Comparison of ENCODE assay signal across 28 mouse cellular contexts in the genomic region with DNA sequence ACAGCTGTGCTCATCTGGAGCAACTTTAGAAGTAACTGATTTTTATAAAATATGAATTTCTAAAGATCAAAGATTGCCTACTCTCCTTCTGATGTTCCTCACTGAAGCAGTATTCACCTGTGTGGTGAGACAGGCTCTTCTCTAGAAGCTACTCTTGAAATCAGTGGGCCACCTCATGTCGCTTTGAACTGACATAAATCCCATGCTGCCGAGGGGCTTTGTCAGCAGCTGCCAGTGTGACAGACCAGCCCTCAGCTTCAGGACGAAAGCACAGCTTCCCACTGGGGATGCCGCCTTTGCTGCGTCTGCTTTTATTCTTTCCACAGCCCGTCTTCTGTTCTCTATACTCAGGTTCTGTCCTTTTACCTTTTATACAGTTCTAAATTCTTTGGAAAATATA.
DNase-seq lines count a peak whose midpoint lies in the region; ATAC-seq and TF ChIP-seq lines count a peak whose summit lies in the region.
"Had no signal": no experiment of that assay in that cellular context is flagged by ENCODE, and none has a peak within 500 bp of the region (broad histone marks: within the 10 kb centered on the region; RNA-seq: fewer than 3 reads in every experiment).

No protein-coding gene starts in this region.

- TF ChIP-seq CTCF in brain, embryonic 14.5 days (IDR thresholded peaks at IDR 0.05; ENCODE audit: borderline replicate concordance, extremely low read depth, insufficient read depth, insufficient read length): no peak

- TF ChIP-seq POLR2A in brain, embryonic 14.5 days (IDR thresholded peaks at IDR 0.05; ENCODE audit: borderline replicate concordance, extremely low read depth, insufficient read depth, insufficient read length, poor library complexity, severe bottlenecking): no peak

- H3K27me3 ChIP-seq in forebrain, embryonic 13.5 days: no peaks in the 10 kb centered on the region
- no peaks in the 10 kb centered on the region for H3K27me3 ChIP-seq in forebrain, embryonic 11.5 days (ENCODE audit: control insufficient read depth, insufficient read depth, low read length)
- no peaks in the 10 kb centered on the region for H3K27me3 ChIP-seq in hindbrain, embryonic 13.5 days
- H3K27me3 ChIP-seq in hindbrain, embryonic 11.5 days (ENCODE audit: control insufficient read depth, insufficient read depth, low read length): no peaks in the 10 kb centered on the region
- no peaks in the 10 kb centered on the region for H3K27me3 ChIP-seq in midbrain, embryonic 16.5 days (ENCODE audit: control insufficient read depth, insufficient read depth, low read depth, low read length)
- H3K27me3 ChIP-seq: embryonic facial prominence, embryonic 12.5 days; heart, embryonic 12.5 days; limb, embryonic 15.5 days; liver, embryonic 13.5 days; stomach, embryonic 15.5 days had no signal

- no peak for DNase-seq in forebrain, embryonic 11.5 days (ENCODE audit: low spot score)
- DNase-seq in hindbrain, embryonic 11.5 days (ENCODE audit: low spot score): no peak
- peak; percentile 83 for DNase-seq in brain, embryonic 14.5 days (ENCODE audit: low read depth)
- DNase-seq in cerebellum, adult 9-10 months: no peak
- DNase-seq: adrenal gland, adult 8-10 months; cerebellum, adult 8-10 months; cerebellum, postnatal 36 days; embryo, embryonic 11 days; heart, adult 2 months; heart, postnatal 4 days; kidney, adult 9 months; kidney, postnatal 10 days; layer of hippocampus, adult 9-11 months; liver, embryonic 13.5 days; lung, adult 2 months; lung, postnatal 14 days; right cerebral cortex, postnatal 25 days had no signal

- H3K9ac ChIP-seq in forebrain, embryonic 13.5 days: no peak overlapping the region
- no peak overlapping the region for H3K9ac ChIP-seq in forebrain, embryonic 11.5 days (ENCODE audit: low read length)
- H3K9ac ChIP-seq in hindbrain, embryonic 13.5 days: no peak overlapping the region
- no peak overlapping the region for H3K9ac ChIP-seq in hindbrain, embryonic 11.5 days (ENCODE audit: low read depth, low read length)
- no peak overlapping the region for H3K9ac ChIP-seq in midbrain, embryonic 16.5 days (ENCODE audit: low read depth, low read length)
- H3K9ac ChIP-seq: embryonic facial prominence, embryonic 12.5 days; heart, embryonic 12.5 days; limb, embryonic 15.5 days; liver, embryonic 13.5 days; stomach, embryonic 15.5 days had no signal

- H3K4me1 ChIP-seq in forebrain, embryonic 13.5 days: no peaks in the 10 kb centered on the region
- no peaks in the 10 kb centered on the region for H3K4me1 ChIP-seq in forebrain, embryonic 11.5 days (replicated peaks; ENCODE audit: control insufficient read depth, insufficient read depth, low read length)
- peaks cover 24% of the 10 kb centered on the region for H3K4me1 ChIP-seq in hindbrain, embryonic 13.5 days (replicated peaks)
- no peaks in the 10 kb centered on the region for H3K4me1 ChIP-seq in hindbrain, embryonic 11.5 days (replicated peaks; ENCODE audit: control insufficient read depth, insufficient read depth, low read length)
- H3K4me1 ChIP-seq in midbrain, embryonic 16.5 days (ENCODE audit: control insufficient read depth, insufficient read depth, low read length): peaks cover 22% of the 10 kb centered on the region
- H3K4me1 ChIP-seq: embryonic facial prominence, embryonic 12.5 days; limb, embryonic 10.5 days; limb, embryonic 15.5 days; liver, embryonic 13.5 days; stomach, embryonic 15.5 days had no signal

- H3K9me3 ChIP-seq in forebrain, embryonic 13.5 days (replicated peaks): no peaks in the 10 kb centered on the region
- no peaks in the 10 kb centered on the region for H3K9me3 ChIP-seq in forebrain, embryonic 11.5 days (ENCODE audit: control insufficient read depth, low read length)
- no peaks in the 10 kb centered on the region for H3K9me3 ChIP-seq in hindbrain, embryonic 13.5 days
- no peaks in the 10 kb centered on the region for H3K9me3 ChIP-seq in hindbrain, embryonic 11.5 days (ENCODE audit: control insufficient read depth, low read length)
- no peaks in the 10 kb centered on the region for H3K9me3 ChIP-seq in midbrain, embryonic 16.5 days (replicated peaks; ENCODE audit: control insufficient read depth, low read length, poor library complexity, severe bottlenecking)
- H3K9me3 ChIP-seq: embryonic facial prominence, embryonic 12.5 days; heart, embryonic 12.5 days; limb, embryonic 10.5 days; limb, embryonic 15.5 days; liver, embryonic 13.5 days; stomach, embryonic 15.5 days had no signal

- H3K4me3 ChIP-seq in forebrain, embryonic 13.5 days: no peak overlapping the region
- no peak overlapping the region for H3K4me3 ChIP-seq in forebrain, embryonic 11.5 days (ENCODE audit: low read depth, low read length)
- H3K4me3 ChIP-seq in hindbrain, embryonic 13.5 days: no peak overlapping the region
- H3K4me3 ChIP-seq in hindbrain, embryonic 11.5 days (ENCODE audit: low read depth, low read length): no peak overlapping the region
- H3K4me3 ChIP-seq in midbrain, embryonic 16.5 days (ENCODE audit: low read depth, low read length): no peak overlapping the region
- H3K4me3 ChIP-seq: embryonic facial prominence, embryonic 12.5 days; heart, adult 2 months; heart, embryonic 12.5 days; limb, embryonic 10.5 days; limb, embryonic 15.5 days; liver, embryonic 13.5 days; myocyte; stomach, embryonic 15.5 days had no signal

- WGBS in forebrain, embryonic 13.5 days: 30% methylated on average over 6 of the region's 6 CpGs
- 54% methylated on average over 6 of the region's 6 CpGs for WGBS in forebrain, embryonic 11.5 days
- 32% methylated on average over 6 of the region's 6 CpGs for WGBS in hindbrain, embryonic 13.5 days
- 41% methylated on average over 6 of the region's 6 CpGs for WGBS in hindbrain, embryonic 11.5 days
- WGBS in midbrain, embryonic 16.5 days: 14% methylated on average over 6 of the region's 6 CpGs

- H3K36me3 ChIP-seq in forebrain, embryonic 13.5 days (ENCODE audit: poor library complexity, severe bottlenecking): 0 out of 2 replicates have a peak, but pooled peaks cover 4% of the 10 kb centered on the region
- H3K36me3 ChIP-seq in forebrain, embryonic 11.5 days (ENCODE audit: control insufficient read depth, insufficient read depth, low read length): no peaks in the 10 kb centered on the region
- peaks cover 15% of the 10 kb centered on the region for H3K36me3 ChIP-seq in hindbrain, embryonic 13.5 days
- no peaks in the 10 kb centered on the region for H3K36me3 ChIP-seq in hindbrain, embryonic 11.5 days (ENCODE audit: control insufficient read depth, insufficient read depth, low read length)
- no peaks in the 10 kb centered on the region for H3K36me3 ChIP-seq in midbrain, embryonic 16.5 days (ENCODE audit: control insufficient read depth, insufficient read depth, low read length)
- H3K36me3 ChIP-seq: embryonic facial prominence, embryonic 12.5 days; G1E; heart, embryonic 12.5 days; limb, embryonic 10.5 days; limb, embryonic 15.5 days; liver, embryonic 13.5 days; stomach, embryonic 15.5 days had no signal

- H3K4me2 ChIP-seq in forebrain, embryonic 13.5 days: no peak overlapping the region
- no peak overlapping the region for H3K4me2 ChIP-seq in forebrain, embryonic 11.5 days (ENCODE audit: low read depth, low read length, severe bottlenecking)
- no peak overlapping the region for H3K4me2 ChIP-seq in hindbrain, embryonic 13.5 days
- H3K4me2 ChIP-seq in hindbrain, embryonic 11.5 days (replicated peaks; ENCODE audit: low read depth, low read length): no peak overlapping the region
- H3K4me2 ChIP-seq in midbrain, embryonic 16.5 days (ENCODE audit: low read length): no peak overlapping the region
- H3K4me2 ChIP-seq: embryonic facial prominence, embryonic 12.5 days; heart, embryonic 12.5 days; limb, embryonic 15.5 days; liver, embryonic 13.5 days; stomach, embryonic 15.5 days had no signal

- H3K27ac ChIP-seq in forebrain, embryonic 13.5 days: no peak overlapping the region
- H3K27ac ChIP-seq in forebrain, embryonic 11.5 days (ENCODE audit: low read depth, low read length): no peak overlapping the region
- H3K27ac ChIP-seq in hindbrain, embryonic 13.5 days: peak overlapping the region; percentile 63
- H3K27ac ChIP-seq in hindbrain, embryonic 11.5 days (ENCODE audit: low read depth, low read length): no peak overlapping the region
- peak overlapping the region; percentile 41 for H3K27ac ChIP-seq in midbrain, embryonic 16.5 days (ENCODE audit: low read length)
- H3K27ac ChIP-seq: embryonic facial prominence, embryonic 12.5 days; heart, adult 2 months; limb, embryonic 10.5 days; limb, embryonic 15.5 days; liver, embryonic 13.5 days; stomach, embryonic 15.5 days had no signal

- peak; percentile 66; the same call in 1 of the 2 replicates for ATAC-seq in forebrain, embryonic 13.5 days
- ATAC-seq in forebrain, embryonic 11.5 days (replicated peaks; ENCODE audit: low FRiP score): no peak
- no peak for ATAC-seq in hindbrain, embryonic 13.5 days (ENCODE audit: low FRiP score)
- ATAC-seq in hindbrain, embryonic 11.5 days (ENCODE audit: low FRiP score): no peak
- peak; percentile 78 for ATAC-seq in midbrain, embryonic 16.5 days
- ATAC-seq: intestine, postnatal 0 days had no signal

Comparison
In these comparisons a context has a peak if more than half of its experiments do, and no peak if none do; other contexts are left out.
1. ATAC-seq: peak in forebrain, embryonic 13.5 days (single experiment) and midbrain, embryonic 16.5 days (single experiment); none in forebrain, embryonic 11.5 days (single experiment), hindbrain, embryonic 13.5 days (single experiment) and hindbrain, embryonic 11.5 days (single experiment).
2. H3K27ac ChIP-seq: peak in hindbrain, embryonic 13.5 days (single experiment) and midbrain, embryonic 16.5 days (single experiment); none in forebrain, embryonic 13.5 days (single experiment), forebrain, embryonic 11.5 days (single experiment) and hindbrain, embryonic 11.5 days (single experiment).